Mouse (Mus musculus): ENCODE measurements around the gene Mpc1.
"Not testable (repeated sequence)": the region's sequence is repeated elsewhere in the genome, so short reads cannot be mapped to it uniquely, and the experiment has no call there.

Gene Mpc1

DNA sequence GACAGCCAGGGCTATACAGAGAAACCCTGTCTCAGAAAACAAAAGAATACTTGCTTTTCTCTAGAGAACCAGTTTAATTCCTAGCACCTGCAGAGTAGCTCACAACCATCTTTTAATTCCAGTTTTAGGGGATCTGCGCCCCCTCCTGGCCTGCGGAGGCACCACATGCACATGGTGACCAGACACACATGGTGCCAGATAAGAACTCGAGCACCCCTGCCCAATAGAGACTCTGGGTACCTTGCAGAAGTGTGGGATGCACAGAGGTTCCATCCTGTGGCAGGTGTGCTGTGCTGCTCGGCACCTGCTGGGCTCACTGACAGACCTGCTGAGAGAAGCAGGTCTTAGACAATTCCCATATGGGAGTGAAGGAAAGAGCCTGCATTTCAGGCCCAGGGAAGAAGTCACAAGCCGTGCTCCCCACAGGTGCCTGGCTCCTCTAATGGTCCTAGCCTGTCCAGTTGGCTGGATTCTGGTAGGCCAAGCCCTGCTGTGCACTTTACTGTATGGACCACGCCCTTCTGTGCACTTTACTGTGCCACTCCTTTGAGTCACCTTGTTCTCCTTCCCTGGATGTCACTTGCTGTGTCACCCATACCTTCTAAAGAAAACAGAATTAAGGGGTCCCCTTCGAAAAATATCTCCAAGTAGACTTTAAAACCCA, 45.9 kb downstream of the Mpc1 start:
- DNase-seq (ENCODE audit: low spot score in 2 of 2): peak; percentile 10 to 22

DNA sequence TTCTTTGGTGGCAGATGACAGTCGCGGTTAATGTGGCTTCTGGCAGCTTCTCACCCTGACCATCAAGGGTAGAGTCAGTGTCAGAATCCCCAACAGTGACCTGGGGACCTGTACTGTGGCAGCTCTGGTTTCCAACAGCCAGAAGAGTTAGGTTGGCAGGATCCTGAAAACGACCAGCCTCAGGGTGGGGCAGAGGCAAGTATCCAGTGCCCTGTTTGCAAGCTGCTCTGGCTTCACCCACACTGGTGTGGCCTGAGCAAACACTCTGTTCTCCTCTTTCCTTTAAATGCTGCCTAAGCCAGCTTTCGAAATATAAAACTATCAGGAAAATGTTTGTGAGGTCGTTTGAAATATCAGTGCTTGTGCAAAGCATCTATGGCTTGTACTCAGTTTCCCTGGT, 47.9 kb downstream of the Mpc1 start:
- no peak for DNase-seq (ENCODE audit: low spot score in 2 of 2)

DNA sequence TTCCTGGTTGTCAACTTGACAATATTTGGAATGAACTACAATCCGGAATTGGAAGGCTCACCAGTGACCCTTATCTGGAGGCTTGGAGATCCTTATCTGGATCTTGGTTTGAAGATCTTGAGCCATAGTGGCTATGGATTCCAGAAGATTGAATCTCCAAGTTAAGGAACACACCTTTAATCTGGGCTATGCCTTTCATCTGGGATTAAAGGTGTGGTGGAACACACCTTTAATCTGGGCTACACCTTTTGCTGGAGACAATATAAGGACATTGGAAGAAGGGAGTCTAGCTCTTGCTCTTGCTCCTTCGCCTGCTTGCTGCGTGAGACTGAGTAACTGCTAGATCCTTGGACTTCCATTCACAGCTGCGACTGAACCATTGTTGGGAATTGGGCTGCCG, 54.5 kb downstream of the Mpc1 start, which contains the start of gene Prr18:
Gene Prr18, plus strand, starts transcription at position 301 of the 400 bp plus-strand sequence.
- DNase-seq (ENCODE audit: low spot score in 2 of 2): not testable (repeated sequence)

DNA sequence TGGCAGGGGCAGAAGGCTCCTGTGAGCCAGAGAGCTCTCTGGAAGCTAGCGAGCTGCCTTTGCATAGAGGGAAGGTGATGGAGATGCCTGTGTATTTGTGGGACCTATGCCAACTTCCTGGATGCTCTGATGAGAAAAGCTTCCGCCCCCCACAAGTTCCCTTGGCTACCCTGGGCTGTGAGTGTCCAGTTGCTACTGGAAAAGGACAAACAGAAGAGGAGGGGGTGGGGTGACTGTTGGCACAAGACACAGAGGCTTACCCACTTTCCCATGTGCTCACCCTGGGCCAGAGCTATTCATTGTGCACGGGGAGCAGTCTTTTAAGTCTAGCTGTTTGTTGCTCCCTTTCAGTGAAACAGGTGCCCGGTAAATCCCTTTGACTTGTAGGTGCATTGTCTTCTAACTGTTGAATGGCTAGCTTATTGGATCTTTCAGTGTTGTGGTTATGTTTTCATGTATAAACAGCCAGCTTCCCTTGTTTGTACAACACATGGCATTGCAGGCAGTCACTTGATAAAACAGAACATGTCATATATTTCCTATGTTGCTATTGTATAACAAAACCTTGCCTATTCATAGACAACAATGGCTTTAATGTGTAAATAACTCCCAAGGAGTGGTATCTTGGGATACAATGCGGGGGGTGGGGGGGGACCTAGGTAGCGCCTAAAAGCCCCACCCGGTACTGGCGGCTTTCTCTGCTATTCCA, 57.1 kb downstream of the Mpc1 start:
- no peak for DNase-seq (ENCODE audit: low spot score in 2 of 2)

DNA sequence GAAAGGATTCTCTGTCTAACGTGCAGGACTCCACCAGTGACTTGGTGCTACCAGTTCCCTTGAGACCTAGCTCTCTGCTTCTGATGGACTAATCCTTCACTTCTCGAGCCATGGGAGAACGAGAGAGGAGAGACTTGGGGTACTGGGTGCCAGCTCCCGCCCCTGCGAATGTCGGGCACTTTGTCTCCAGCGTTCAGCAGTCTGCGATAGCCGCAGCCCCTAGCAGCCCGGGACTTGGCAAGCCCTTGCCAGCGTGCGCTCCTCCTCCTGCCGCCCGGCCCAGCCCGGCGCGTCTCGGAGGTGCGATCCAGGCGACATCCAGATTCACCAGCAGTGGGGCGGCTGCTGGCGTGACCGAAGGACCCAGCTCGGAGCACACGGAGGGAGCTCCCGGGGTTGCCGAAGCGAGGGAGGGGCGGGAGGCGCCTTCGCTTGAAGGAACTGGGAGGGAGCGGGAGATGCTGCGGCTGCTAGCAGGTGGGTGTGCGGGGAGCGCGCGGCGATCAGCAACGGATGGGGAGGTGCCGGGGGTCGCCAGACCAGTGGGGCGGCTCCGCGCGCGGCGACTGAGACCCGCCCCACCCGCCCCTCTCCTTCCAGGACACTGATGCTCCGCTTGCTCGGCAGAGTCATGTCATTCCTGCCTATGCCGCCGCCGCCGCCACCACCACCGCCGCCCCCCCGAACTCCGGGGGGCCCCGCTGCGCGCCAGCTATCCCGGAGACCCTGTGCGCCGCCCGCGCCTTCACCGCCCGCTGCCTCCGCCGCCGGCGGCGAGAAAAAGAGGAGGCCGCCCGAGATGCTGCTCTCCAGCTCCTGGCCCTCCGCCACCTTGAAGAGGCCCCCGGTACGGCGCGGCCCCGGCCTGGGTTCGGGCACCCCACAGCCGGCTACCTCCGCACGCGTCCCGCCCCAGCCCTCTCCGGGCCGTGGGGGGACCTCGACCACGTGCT, 58.0 kb downstream of the Mpc1 start:
- no peak for DNase-seq (ENCODE audit: low spot score in 2 of 2)

DNA sequence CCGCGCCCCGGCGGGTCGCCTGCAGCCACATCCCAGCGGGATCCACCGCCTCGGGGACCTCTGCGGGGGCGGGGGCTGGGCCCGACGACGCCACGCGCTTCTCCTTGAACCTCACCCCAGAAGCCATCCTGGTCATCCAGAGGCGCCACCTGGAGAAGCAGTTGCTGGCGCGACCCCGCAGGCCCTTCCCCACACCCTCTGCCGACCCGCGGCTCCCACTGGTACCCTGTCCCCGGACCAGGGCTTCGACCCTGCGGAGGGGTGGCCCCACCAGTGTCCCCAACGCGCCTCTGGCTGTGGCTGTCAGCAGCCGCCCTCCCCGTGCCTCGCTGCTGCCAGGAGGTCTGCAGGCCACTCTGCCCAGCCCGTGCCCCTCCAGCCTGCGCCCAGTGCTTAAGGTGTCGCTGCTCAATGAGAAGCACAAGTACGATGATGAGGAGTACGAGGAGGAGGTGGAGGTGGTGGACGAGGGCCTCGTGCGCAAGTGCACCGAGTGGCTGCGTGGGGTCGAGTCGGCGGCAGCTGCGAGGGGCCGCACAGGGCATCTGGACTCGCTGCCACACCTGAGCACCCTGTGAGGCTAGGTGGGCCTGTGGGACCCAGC, 58.8 kb downstream of the Mpc1 start:
- no peak for DNase-seq (ENCODE audit: low spot score in 2 of 2)

DNA sequence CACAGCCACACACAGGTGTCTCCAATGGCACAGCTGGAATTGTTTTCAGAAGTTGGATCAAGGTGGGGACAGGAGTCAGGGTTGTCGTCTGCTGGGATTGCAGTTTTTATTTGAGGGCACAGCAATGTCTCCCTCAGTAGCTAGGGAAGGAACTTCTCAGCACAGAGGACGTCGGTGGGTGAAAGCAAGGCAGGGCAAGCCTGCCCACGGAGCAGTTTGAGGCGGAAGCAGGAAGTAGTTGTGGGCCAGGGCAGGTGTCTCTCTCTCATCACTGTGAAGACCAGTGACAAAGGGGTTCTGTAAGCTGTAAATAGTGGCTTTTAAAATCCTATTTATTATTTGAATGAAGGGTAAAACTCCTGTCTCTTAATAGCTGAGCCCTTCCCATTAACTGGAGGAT, 60.0 kb downstream of the Mpc1 start:
- no peak for DNase-seq (ENCODE audit: low spot score in 2 of 2)

DNA sequence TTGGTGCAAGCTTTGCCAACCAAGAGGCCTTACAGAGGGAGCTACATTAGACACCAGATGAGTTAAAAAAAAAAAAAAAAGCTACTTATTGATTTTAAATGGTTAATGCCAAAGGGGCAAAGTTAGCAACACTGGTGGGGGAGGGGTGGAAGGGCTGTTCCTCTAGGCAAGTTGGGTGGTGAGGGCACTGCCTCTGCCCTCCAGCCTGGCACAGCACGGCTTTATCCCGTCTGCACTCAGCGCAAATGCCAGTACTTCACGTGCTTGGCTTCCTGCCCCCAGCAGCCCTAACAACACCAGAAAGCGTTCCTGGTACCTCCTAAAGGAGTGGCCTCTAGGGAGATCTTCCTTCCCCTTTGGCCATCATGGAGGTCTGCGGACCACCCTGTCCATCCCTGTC, 60.7 kb downstream of the Mpc1 start:
- no peak for DNase-seq (ENCODE audit: low spot score in 2 of 2)
